Mouse (Mus musculus): ENCODE measurements around the gene Hps4. TPM values are rescaled to one million over a fixed set of nuclear protein-coding genes. Genes with fewer than 3 reads are reported as not detected.
A peak's percentile ranks its signal among the peaks of the same experiment; 100 is the strongest.

Hps4 gene
- polyA plus RNA-seq, 1 experiment from 2014 or later: 12.1 TPM

DNA sequence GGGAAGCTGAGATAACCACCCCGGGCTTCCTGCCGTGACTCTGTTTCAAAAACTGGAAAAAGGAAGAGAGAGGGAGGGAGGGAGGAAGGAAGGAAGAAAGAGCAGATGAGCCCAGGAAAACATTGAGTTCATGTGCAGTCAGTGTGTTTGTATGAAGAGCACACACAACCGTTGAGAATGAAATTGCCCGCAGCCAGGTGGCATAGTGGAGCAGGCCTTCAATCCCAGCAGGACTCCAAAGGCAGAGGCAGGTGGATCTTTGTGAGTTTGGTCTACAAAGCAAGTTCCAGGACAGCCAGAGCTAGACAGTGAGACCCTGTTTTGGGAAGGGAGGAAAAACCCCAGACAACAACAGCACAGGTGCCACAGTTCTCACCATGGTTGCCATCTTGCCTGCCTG is 24.5 kb downstream of the Hps4 start:
- WGBS (ENCODE audit: insufficient replicate concordance): 78% methylated on average over 4 of the region's 4 CpGs
- peaks cover 82% of the 10 kb centered on the region for H3K36me3 ChIP-seq
- H3K9me3 ChIP-seq (replicated peaks): no peaks in the 10 kb centered on the region
- no peak for ATAC-seq (ENCODE audit: low read depth)
- no peak overlapping the region for H3K4me3 ChIP-seq (replicated peaks)
- H3K4me2 ChIP-seq: no peak overlapping the region
- H3K27me3 ChIP-seq: no peaks in the 10 kb centered on the region
- no peak for DNase-seq
- no peak overlapping the region for H3K27ac ChIP-seq
- H3K9ac ChIP-seq: no peak overlapping the region
- peaks cover 15% of the 10 kb centered on the region for H3K4me1 ChIP-seq (replicated peaks)

DNA sequence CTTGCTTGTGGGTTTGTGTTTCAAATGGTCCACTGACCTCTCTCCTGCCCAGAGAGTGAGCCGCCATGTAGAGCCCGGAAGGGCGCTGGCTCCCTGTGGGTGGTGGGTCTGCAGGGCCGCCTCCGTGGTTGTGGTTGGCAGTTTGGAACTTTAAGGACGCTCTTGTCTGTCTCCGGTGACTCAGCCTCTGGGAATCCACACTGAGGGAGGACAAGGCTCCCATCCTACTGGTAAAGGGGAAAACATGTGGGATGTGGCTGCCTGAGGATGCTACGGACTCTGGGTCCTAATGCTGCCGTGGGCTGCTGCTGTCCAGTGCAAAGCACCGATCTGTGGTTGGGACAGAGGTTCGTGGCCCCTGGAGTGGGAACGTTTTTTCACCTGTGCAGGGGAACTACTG is 25.0 kb downstream of the Hps4 start:
- H3K9ac ChIP-seq: no peak overlapping the region
- no peak overlapping the region for H3K4me2 ChIP-seq
- no peak overlapping the region for H3K4me3 ChIP-seq (replicated peaks)
- ATAC-seq (ENCODE audit: low read depth): no peak
- no peaks in the 10 kb centered on the region for H3K9me3 ChIP-seq (replicated peaks)
- H3K27ac ChIP-seq: no peak overlapping the region
- peaks cover 10% of the 10 kb centered on the region for H3K4me1 ChIP-seq (replicated peaks)
- WGBS (ENCODE audit: insufficient replicate concordance): 68% methylated on average over 12 of the region's 12 CpGs
- no peaks in the 10 kb centered on the region for H3K27me3 ChIP-seq
- no peak for DNase-seq
- peaks cover 86% of the 10 kb centered on the region for H3K36me3 ChIP-seq

DNA sequence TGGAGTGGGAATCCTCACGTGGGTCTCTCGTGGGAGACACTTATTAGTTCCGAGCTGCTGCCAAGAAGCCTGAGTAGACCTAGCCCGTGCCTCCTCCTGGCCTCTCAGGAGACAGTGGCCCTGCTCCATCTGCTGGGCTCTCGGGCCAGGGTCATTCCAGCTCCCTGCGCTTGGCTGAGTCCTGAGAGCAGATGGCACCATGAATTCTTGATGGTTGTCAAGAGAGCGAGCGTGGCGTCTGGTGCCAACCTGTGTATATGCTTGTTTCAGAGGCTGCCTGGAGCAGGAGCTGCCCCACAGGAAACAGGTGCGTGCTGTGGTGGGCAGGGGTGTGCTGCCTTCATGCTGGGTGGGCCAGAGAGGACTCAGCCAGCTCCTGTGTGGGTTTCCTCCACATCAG is 25.8 kb downstream of the Hps4 start:
- Histone ChIP-seq H3K4me3 (replicated peaks) (no peak overlapping the region), H3K9ac (no peak overlapping the region), H3K36me3 (peaks cover 86% of the 10 kb centered on the region), H3K9me3 (replicated peaks) (no peaks in the 10 kb centered on the region), H3K4me1 (replicated peaks) (peaks cover 3% of the 10 kb centered on the region; the same call in 1 of the 2 replicates), H3K27ac (no peak overlapping the region), H3K4me2 (no peak overlapping the region), H3K27me3 (no peaks in the 10 kb centered on the region)
- no peak for ATAC-seq (ENCODE audit: low read depth)
- 79% methylated on average over 10 of the region's 10 CpGs for WGBS (ENCODE audit: insufficient replicate concordance)
- DNase-seq: no peak

DNA sequence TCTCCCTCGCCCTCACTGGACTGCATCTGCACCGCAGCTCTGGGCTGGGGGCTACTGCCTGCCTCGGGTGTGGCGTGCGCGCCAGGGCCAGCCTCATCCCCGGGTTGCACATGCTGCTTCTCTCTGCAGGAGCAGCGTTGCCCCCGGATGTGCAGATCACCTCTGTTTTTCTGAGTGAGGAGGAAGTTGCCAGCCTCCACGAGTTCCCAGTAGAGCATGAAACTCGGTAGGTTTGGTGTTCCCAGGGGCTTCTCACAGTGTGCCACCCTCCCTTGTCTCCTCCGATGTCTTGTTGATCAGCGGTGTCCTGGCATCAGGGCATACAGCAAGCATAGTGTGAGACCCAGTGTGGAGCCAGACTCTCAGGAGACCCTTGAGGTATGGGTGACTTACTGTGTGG is 26.4 kb downstream of the Hps4 start:
- DNase-seq (no peak), ATAC-seq (ENCODE audit: low read depth) (no peak)
- H3K4me3 ChIP-seq (replicated peaks): no peak overlapping the region
- no peak overlapping the region for H3K4me2 ChIP-seq
- peaks cover 84% of the 10 kb centered on the region for H3K36me3 ChIP-seq
- H3K4me1 ChIP-seq (replicated peaks): no peaks in the 10 kb centered on the region
- 84% methylated on average over 13 of the region's 13 CpGs for WGBS (ENCODE audit: insufficient replicate concordance)
- no peaks in the 10 kb centered on the region for H3K27me3 ChIP-seq
- no peak overlapping the region for H3K9ac ChIP-seq
- no peak overlapping the region for H3K27ac ChIP-seq
- H3K9me3 ChIP-seq (replicated peaks): no peaks in the 10 kb centered on the region

DNA sequence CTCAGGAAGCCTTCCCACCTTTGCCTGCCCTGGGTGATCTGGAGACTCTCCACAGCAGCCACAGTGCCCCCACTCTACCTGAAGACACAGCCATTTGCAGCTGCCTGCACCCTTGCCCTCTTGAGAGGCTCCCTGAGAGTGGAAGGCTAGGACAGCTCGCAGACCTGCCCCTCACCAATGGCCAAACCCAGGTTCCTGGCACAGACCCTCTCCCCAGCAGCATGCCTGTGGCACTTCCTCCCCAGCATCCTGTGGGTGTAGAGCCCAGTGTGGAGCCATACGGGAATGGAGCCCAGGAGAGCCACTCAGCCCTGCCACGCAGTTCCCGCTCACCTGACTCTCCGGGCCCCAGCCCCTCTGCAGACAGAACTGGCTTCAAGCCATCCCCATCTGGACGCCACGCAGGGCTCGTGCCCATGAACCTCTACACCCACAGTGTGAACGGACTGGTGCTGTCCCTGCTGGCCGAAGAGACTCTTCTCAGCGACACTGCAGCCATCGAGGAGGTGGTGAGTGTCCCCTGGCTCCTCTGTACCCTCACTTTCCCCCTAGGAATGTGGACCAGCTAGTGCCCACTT is 27.4 kb downstream of the Hps4 start:
- Histone ChIP-seq H3K4me2 (no peak overlapping the region), H3K27ac (no peak overlapping the region), H3K9ac (no peak overlapping the region), H3K9me3 (replicated peaks) (no peaks in the 10 kb centered on the region), H3K4me3 (replicated peaks) (no peak overlapping the region), H3K36me3 (peaks cover 84% of the 10 kb centered on the region), H3K27me3 (no peaks in the 10 kb centered on the region), H3K4me1 (replicated peaks) (no peaks in the 10 kb centered on the region)
- DNase-seq (no peak), ATAC-seq (ENCODE audit: low read depth) (no peak)
- WGBS (ENCODE audit: insufficient replicate concordance): 87% methylated on average over 12 of the region's 12 CpGs

DNA sequence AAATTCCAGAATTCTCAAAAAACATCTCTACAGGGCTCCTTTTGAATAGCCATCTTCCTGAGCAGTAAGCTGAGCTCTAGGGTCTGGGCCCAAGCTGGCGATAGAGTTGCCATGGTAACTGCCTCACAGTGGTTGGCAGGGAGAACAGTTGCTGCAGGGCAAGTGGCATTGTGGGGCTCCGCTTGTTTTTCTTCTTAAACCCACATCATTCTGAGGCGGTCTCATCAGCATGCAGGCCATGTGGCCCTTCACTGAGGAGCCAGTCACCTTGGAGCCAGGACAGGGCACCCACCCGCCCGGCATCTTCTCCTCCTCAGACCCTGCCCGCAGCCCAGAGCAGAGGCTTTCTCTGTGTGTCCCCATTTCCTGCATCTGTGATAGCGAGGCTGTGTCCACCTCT is 29.1 kb downstream of the Hps4 start:
- H3K9ac ChIP-seq: no peak overlapping the region
- DNase-seq (no peak), ATAC-seq (ENCODE audit: low read depth) (no peak)
- H3K27me3 ChIP-seq: no peaks in the 10 kb centered on the region
- 0 out of 2 replicates have a peak, but pooled peaks cover 3% of the 10 kb centered on the region for H3K4me1 ChIP-seq (replicated peaks)
- no peak overlapping the region for H3K4me3 ChIP-seq (replicated peaks)
- WGBS (ENCODE audit: insufficient replicate concordance): 75% methylated on average over 7 of the region's 7 CpGs
- no peaks in the 10 kb centered on the region for H3K9me3 ChIP-seq (replicated peaks)
- no peak overlapping the region for H3K4me2 ChIP-seq
- no peak overlapping the region for H3K27ac ChIP-seq
- H3K36me3 ChIP-seq: peaks cover 79% of the 10 kb centered on the region

DNA sequence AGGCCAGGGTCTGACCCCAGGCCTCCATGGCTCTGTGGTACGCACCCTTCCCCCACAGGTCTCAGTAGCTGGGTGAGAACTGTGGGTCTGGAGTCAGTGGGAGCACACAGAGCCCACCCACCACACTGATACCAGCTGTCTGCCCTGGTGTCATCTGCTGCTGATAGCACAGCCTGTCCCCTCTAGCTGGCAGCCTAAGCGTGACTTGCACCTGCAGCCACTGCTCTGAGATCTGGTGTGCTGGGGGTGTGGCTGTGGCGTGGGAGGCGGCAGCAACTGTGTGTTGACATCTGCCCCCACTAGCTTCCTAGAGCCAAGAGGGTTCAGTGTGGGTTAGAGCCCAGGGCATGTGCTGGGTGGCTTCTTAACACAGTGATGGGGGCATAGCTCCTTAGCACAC is 33.2 kb downstream of the Hps4 start:
- Histone ChIP-seq H3K4me3 (replicated peaks) (no peak overlapping the region), H3K9ac (no peak overlapping the region), H3K27ac (no peak overlapping the region), H3K36me3 (peaks cover 53% of the 10 kb centered on the region), H3K4me1 (replicated peaks) (0 out of 2 replicates have a peak, but pooled peaks cover 3% of the 10 kb centered on the region), H3K4me2 (no peak overlapping the region), H3K27me3 (no peaks in the 10 kb centered on the region), H3K9me3 (replicated peaks) (no peaks in the 10 kb centered on the region)
- DNase-seq (peak; percentile 28), ATAC-seq (ENCODE audit: low read depth) (no peak)
- WGBS (ENCODE audit: insufficient replicate concordance): 57% methylated on average over 4 of the region's 4 CpGs

DNA sequence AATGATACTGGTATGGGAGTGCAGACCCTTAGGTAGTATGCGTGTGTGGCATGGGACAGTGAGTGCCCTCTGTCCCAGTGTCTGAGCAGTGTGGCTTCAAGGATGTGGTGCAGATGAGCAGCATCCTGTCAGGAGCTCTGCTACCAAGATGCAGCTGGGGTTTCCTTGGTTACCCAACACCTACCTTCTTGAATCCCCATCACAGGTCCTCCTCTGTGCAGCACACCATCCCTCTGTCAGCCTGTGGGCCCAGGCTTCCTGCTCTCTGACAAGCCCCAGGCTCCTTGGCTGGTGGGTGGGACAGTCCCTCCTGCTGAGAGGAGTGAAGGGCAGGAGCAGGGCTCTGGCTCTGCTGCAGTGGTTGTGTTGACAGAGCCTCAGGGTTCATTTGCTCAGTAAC is 34.5 kb downstream of the Hps4 start:
- no peak overlapping the region for H3K4me2 ChIP-seq
- H3K36me3 ChIP-seq: peaks cover 44% of the 10 kb centered on the region
- ATAC-seq (ENCODE audit: low read depth) (no peak), DNase-seq (no peak)
- H3K9ac ChIP-seq: no peak overlapping the region
- no peak overlapping the region for H3K4me3 ChIP-seq (replicated peaks)
- no peaks in the 10 kb centered on the region for H3K27me3 ChIP-seq
- no peaks in the 10 kb centered on the region for H3K9me3 ChIP-seq (replicated peaks)
- peaks cover 6% of the 10 kb centered on the region; the same call in 1 of the 2 replicates for H3K4me1 ChIP-seq (replicated peaks)
- H3K27ac ChIP-seq: no peak overlapping the region
- WGBS (ENCODE audit: insufficient replicate concordance): 82% methylated on average over 1 of the region's 1 CpGs

DNA sequence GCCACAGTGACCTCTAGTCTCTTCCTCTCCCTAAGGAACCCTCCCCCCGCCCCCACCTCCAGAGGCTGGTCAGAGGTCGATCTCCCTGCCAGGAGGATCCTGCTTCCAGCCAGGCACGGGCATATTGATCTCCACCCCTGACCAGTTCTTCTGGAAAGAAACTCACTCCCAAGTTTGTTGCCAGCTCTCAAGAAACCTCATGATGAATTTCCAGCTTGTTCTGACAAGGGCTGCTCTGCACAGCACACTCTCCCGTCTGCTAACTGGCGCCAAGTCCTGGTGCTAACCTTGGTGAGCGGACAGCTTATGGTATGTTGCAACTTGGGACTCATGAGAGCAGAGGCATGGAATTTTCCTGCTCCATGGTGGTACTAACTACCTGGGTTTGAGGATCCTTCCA is 35.8 kb downstream of the Hps4 start:
- no peak overlapping the region for H3K27ac ChIP-seq
- no peak overlapping the region for H3K4me2 ChIP-seq
- no peak overlapping the region for H3K9ac ChIP-seq
- 70% methylated on average over 6 of the region's 6 CpGs for WGBS (ENCODE audit: insufficient replicate concordance)
- H3K4me1 ChIP-seq (replicated peaks): peaks cover 9% of the 10 kb centered on the region
- H3K9me3 ChIP-seq (replicated peaks): no peaks in the 10 kb centered on the region
- DNase-seq: no peak
- H3K27me3 ChIP-seq: no peaks in the 10 kb centered on the region
- H3K4me3 ChIP-seq (replicated peaks): no peak overlapping the region
- no peak for ATAC-seq (ENCODE audit: low read depth)
- peaks cover 32% of the 10 kb centered on the region for H3K36me3 ChIP-seq

DNA sequence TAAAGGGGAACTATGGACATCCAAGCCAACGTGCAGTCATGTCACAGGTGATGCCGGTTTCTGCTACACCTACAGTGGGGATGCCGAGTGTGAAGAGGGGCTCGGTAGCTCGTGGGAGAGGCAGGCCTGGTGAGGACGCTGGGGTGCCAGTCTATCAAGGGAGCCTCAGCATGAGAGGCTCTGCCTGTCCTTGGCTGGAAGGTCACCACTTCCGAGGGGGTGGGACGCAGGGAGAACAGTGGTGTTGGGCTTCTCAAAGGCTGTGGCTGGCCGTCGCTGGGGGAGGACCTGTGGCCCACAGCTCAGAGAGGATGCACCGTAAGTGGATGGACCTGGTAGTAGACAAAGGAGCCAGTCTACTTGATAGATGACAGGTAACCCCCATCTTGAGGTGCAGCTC is 38.3 kb downstream of the Hps4 start:
- Histone ChIP-seq H3K4me2 (no peak overlapping the region), H3K27ac (no peak overlapping the region), H3K36me3 (peaks cover 12% of the 10 kb centered on the region), H3K9me3 (replicated peaks) (no peaks in the 10 kb centered on the region), H3K4me3 (replicated peaks) (no peak overlapping the region), H3K4me1 (replicated peaks) (peaks cover 24% of the 10 kb centered on the region), H3K27me3 (no peaks in the 10 kb centered on the region), H3K9ac (no peak overlapping the region)
- ATAC-seq (ENCODE audit: low read depth) (no peak), DNase-seq (no peak)
- 71% methylated on average over 11 of the region's 11 CpGs for WGBS (ENCODE audit: insufficient replicate concordance)

DNA sequence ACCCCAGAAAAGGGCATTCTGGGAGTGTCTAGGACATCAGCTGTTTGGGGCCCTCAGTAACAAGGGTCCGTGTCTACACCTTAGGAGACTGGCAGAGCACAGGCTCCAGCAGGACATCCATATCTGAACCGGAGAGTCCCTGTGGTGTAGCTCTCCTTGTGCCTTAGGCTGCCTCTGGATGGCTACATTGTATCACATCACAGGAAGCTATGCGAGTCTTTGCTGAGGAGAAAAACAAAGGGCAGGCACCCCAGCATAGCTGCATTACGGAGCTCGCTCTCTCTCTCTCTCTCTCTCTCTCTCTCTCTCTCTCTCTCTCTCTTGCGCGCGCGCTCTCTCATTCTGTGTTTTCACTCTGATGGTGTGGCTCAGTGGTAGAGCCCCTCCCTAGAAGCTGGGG is 39.2 kb downstream of the Hps4 start:
- ATAC-seq (ENCODE audit: low read depth) (no peak), DNase-seq (no peak)
- Histone ChIP-seq H3K4me3 (replicated peaks) (no peak overlapping the region), H3K9me3 (replicated peaks) (no peaks in the 10 kb centered on the region), H3K9ac (no peak overlapping the region), H3K36me3 (peaks cover 8% of the 10 kb centered on the region), H3K4me2 (no peak overlapping the region), H3K4me1 (replicated peaks) (peaks cover 27% of the 10 kb centered on the region), H3K27me3 (no peaks in the 10 kb centered on the region), H3K27ac (no peak overlapping the region)
- 65% methylated on average over 9 of the region's 9 CpGs for WGBS (ENCODE audit: insufficient replicate concordance)

DNA sequence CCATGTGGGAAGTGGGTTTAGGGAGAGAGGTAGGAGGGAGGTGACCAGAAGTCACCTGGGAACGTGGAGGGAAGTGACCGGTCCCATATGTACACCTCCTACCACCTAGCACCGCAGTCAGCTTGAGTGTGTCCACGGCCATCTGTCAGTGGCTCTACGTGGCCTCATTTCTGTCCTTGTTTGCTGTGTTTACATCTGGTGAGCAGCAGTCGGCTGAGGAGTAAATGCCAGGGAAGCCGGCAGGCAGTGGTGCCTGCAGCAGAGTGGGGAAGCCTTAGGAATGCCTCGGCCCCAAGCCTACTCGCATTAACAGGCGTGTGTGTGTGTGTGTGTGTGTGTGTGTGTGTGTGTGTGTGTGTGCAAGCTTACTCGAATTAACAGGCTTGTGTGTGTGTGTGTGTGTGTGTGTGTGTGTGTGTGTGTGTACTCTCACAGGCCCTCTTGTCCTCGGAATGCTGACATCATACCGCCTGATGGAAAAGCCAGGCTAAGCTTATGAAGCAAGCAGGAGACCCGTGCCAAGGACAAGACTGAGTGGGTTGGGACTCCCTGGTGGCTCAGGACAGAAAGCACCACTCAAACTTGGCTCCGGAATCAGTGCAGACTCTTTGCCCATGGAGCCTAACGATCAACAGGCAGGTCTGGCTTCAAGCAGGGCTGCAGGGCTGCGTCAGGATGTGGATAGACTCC is 39.9 kb downstream of the Hps4 start:
- Histone ChIP-seq H3K4me3 (replicated peaks) (no peak overlapping the region), H3K9me3 (replicated peaks) (no peaks in the 10 kb centered on the region), H3K4me1 (replicated peaks) (peaks cover 27% of the 10 kb centered on the region), H3K9ac (no peak overlapping the region), H3K27ac (no peak overlapping the region), H3K36me3 (peaks cover 8% of the 10 kb centered on the region), H3K4me2 (no peak overlapping the region), H3K27me3 (no peaks in the 10 kb centered on the region)
- no peak for ATAC-seq (ENCODE audit: low read depth)
- WGBS (ENCODE audit: insufficient replicate concordance): 66% methylated on average over 16 of the region's 17 CpGs
- no peak for DNase-seq

Measured in liver, embryonic 13.5 days (tissue).